Mouse (Mus musculus) adrenal gland, postnatal 25 days (tissue): Measurements from ENCODE around the gene Icos. TPM values are rescaled to one million over a fixed set of nuclear protein-coding genes. Genes with fewer than 3 reads are reported as not detected.

ENCODE experiments used
- DNase-seq: peaks from one replicate; pipeline ENCODE4 v3.0.0; 2021; ENCODE audit warnings: mixed read lengths
- total RNA-seq: library from RNA; stranded (reverse); gene quantifications from 2 replicates; pipeline ENCODE4 v1.2.3, GENCODE M21; 2021

Gene Icos
- total RNA-seq, 1 experiment from 2014 or later, result not detected

GRCm38 (mm10) chr1:61040401-61040800 lies 62.7 kb downstream of the Icos start:
- no peak for DNase-seq

DNA sequence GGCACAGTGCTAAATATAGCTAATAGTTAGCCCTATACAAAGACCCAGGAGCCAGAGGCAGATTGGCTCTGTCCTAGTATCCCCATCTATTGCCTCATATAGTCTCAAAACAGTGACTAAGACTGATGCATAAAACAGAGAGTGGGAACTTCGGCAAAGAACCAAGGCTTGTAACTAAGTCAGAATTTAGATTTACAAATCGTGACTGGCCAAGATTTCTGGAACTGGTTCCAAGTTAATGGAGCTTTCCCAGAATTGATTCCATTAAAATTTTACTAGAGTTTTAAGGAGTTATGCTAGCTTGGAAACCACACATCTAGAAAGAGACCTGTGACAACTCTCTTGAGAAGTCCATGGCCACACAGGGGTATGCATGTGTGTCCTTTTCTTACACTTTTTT lies 65.1 kb downstream of the Icos start:
- DNase-seq, result no peak

- DNase-seq, result no peak
These were observed 68.5 kb downstream of the Icos start for GRCm38 (mm10) chr1:61046055-61046705.

DNA sequence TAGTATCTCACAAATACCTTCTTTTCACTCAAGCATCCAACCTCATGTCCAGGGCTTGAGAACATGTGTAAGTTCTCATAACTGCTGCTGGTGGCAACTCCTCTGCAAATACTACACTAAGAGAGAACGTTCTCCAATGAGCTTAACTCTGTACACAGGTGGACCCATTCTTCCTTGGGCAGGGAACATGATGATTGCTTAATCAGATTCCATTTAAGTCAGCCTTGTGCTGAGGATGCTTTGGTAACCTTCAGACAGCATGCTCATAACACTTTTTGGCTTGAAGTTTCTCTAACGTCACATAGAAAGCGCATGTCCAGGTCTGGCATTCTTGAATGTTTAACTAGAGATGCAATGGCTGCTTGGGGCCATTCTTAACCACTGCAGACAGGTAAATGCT lies 69.6 kb downstream of the Icos start:
- no peak for DNase-seq

Other genes starting within 250 kb of the Icos start
- 0.64 TPM in 1 of 2 replicates, not detected in the other for gene Ctla4, start 90.9 kb upstream of the Icos start, total RNA-seq